Mouse (Mus musculus) testis, adult 2 months (tissue): Measurements from ENCODE around the gene Nav3. TPM values are rescaled to one million over a fixed set of nuclear protein-coding genes. Genes with fewer than 3 reads are reported as not detected.

ENCODE experiments used
- H3K27ac ChIP-seq: fragments of 200-500 bp; 2 replicates; pipeline ENCODE4 v1.5.1; 2012; ENCODE audit warnings: low read depth, low read length; ENCODE audit not compliant: control insufficient read depth, insufficient read depth
- H3K27me3 ChIP-seq: fragments of 200-500 bp; 2 replicates; pipeline ENCODE4 v1.6.1; 2012; ENCODE audit warnings: mild to moderate bottlenecking, low read length, moderate library complexity; ENCODE audit not compliant: control insufficient read depth, insufficient read depth
- H3K36me3 ChIP-seq: fragments of 200-500 bp; 2 replicates; pipeline ENCODE4 v1.6.1; 2012; ENCODE audit warnings: mild to moderate bottlenecking, low read length; ENCODE audit not compliant: control insufficient read depth, insufficient read depth
- H3K4me1 ChIP-seq: fragments of 200-500 bp; 2 replicates; pipeline ENCODE4 v1.6.1; 2012; ENCODE audit warnings: low read length; ENCODE audit not compliant: control insufficient read depth, insufficient read depth
- H3K4me3 ChIP-seq: fragments of 200-500 bp; 2 replicates; pipeline ENCODE4 v1.5.1; 2012; ENCODE audit warnings: low read depth, mild to moderate bottlenecking, low read length, moderate library complexity, mixed read lengths; ENCODE audit not compliant: control insufficient read depth
- CTCF ChIP-seq: fragments of 200-500 bp; IDR thresholded peaks from 2 replicates; pipeline ENCODE4 v1.5.1; 2012; ENCODE audit warnings: low read depth, mild to moderate bottlenecking, inconsistent platforms, low read length, moderate library complexity; ENCODE audit not compliant: control insufficient read depth, insufficient read depth, insufficient replicate concordance
- POLR2A ChIP-seq: fragments of 200-500 bp; IDR thresholded peaks from 2 replicates; pipeline ENCODE4 v1.6.1; 2012; ENCODE audit warnings: low read depth, mild to moderate bottlenecking, inconsistent platforms, low read length, moderate library complexity; ENCODE audit not compliant: control insufficient read depth
- polyA plus RNA-seq: library from polyadenylated mRNA; depleted of rRNA; stranded (reverse); fragments of >200 nt; gene quantifications from 2 replicates; pipeline ENCODE4 v1.2.3, GENCODE M21; 2012

The Nav3 gene
- polyA plus RNA-seq, 1 experiment, result 0.32 TPM

DNA sequence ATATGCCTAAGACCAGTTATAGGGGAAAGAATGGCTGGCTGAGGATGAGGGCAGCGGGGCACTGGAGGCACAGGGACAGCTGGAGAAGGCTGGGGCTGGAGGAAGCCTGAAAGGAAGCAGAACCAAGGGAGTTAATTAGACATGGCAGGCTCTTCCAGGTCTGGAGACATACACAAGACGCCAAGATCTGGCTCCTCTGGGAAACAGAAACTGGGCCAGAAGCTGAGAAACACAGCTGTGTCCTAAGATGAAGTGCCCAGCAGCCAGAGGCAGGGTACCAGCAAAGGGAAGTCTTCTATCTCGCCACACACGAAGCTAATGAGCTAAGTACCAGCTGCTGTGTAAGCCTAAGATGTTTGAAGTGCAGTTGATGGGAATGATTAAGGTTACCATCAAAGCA, 353.8 kb downstream of the Nav3 start:
- no peak overlapping the region for H3K4me3 ChIP-seq
- no peaks in the 10 kb centered on the region for H3K4me1 ChIP-seq
- no peaks in the 10 kb centered on the region for H3K36me3 ChIP-seq
- TF ChIP-seq CTCF, result no peak
- no peak for TF ChIP-seq POLR2A
- H3K27me3 ChIP-seq, result no peaks in the 10 kb centered on the region
- H3K27ac ChIP-seq, result no peak overlapping the region

DNA sequence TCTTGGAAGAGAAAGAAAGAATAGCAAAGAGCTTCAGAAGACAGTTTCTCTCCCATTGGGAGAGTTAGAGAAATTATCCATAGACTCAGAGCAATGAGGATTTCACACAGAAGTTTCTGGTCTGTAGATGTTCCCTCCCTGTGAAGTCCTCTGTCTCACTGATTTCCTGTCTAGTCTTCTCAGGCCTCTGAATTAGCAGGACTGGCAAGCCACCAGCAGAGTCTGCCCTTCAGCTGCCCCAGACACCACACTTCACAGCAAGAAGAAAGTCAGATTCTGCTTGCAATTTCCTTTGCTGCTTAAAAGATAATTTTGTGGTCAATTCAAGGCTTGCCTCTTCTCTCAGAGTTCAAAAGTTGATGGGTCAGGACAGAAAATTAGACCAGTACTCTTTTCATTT, 361.6 kb downstream of the Nav3 start:
- no peaks in the 10 kb centered on the region for H3K36me3 ChIP-seq
- H3K4me3 ChIP-seq, result no peak overlapping the region
- no peaks in the 10 kb centered on the region for H3K4me1 ChIP-seq
- TF ChIP-seq POLR2A (no peak), CTCF (no peak)
- no peak overlapping the region for H3K27ac ChIP-seq
- no peaks in the 10 kb centered on the region for H3K27me3 ChIP-seq

- H3K36me3 ChIP-seq, result no peaks in the 10 kb centered on the region
- no peak for TF ChIP-seq POLR2A
- TF ChIP-seq CTCF, result no peak
- H3K27me3 ChIP-seq, result no peaks in the 10 kb centered on the region
- H3K4me3 ChIP-seq, result no peak overlapping the region
- no peaks in the 10 kb centered on the region for H3K4me1 ChIP-seq
- H3K27ac ChIP-seq, result no peak overlapping the region
Observed at GRCm38 (mm10) chr10:110088444-110089061, 367.5 kb downstream of the Nav3 start.

GRCm38 (mm10) chr10:110085903-110086302, 370.1 kb downstream of the Nav3 start:
- H3K4me3 ChIP-seq, result no peak overlapping the region
- H3K27ac ChIP-seq, result no peak overlapping the region
- no peaks in the 10 kb centered on the region for H3K4me1 ChIP-seq
- TF ChIP-seq CTCF (no peak), POLR2A (no peak)
- H3K36me3 ChIP-seq, result no peaks in the 10 kb centered on the region
- no peaks in the 10 kb centered on the region for H3K27me3 ChIP-seq

DNA sequence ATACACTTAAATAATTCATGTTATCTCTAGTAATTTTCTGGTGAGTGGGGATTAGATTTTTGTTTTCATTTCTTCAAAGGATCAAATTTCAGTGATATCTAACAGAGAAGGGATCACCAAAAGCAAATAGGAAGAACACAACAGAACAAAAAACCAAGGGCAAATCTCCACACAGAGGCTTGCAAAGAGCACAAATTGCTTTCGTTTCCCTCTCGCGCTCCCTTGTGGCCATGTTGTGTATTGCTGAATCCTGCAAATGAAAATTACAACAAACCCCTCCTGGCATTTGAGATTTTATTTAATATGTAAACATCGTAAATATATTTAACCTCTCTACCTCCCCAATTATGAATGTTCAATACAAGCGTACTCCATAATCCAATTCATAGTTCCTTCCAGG, 370.8 kb downstream of the Nav3 start:
- Histone ChIP-seq H3K4me1 (no peaks in the 10 kb centered on the region), H3K27me3 (no peaks in the 10 kb centered on the region), H3K4me3 (no peak overlapping the region), H3K36me3 (no peaks in the 10 kb centered on the region), H3K27ac (no peak overlapping the region)
- TF ChIP-seq POLR2A, result no peak
- TF ChIP-seq CTCF, result no peak

- H3K36me3 ChIP-seq, result no peaks in the 10 kb centered on the region
- H3K4me3 ChIP-seq, result no peak overlapping the region
- no peak for TF ChIP-seq CTCF
- TF ChIP-seq POLR2A, result no peak
- H3K4me1 ChIP-seq, result no peaks in the 10 kb centered on the region
- no peak overlapping the region for H3K27ac ChIP-seq
- no peaks in the 10 kb centered on the region for H3K27me3 ChIP-seq
Observed at GRCm38 (mm10) chr10:110076575-110076974, 379.4 kb downstream of the Nav3 start.

- TF ChIP-seq POLR2A (no peak), CTCF (no peak)
- Histone ChIP-seq H3K36me3 (no peaks in the 10 kb centered on the region), H3K4me3 (no peak overlapping the region), H3K27me3 (no peaks in the 10 kb centered on the region), H3K4me1 (no peaks in the 10 kb centered on the region), H3K27ac (no peak overlapping the region)
Observed at GRCm38 (mm10) chr10:110072355-110072754, 383.6 kb downstream of the Nav3 start.
